Mouse (Mus musculus): ENCODE measurements around the gene Smok3c. TPM values are rescaled to one million over a fixed set of nuclear protein-coding genes. Genes with fewer than 3 reads are reported as not detected.
"Not testable (repeated sequence)": the region's sequence is repeated elsewhere in the genome, so short reads cannot be mapped to it uniquely, and the experiment has no call there.

Smok3c gene
- total RNA-seq, 2 experiments from 2014 or later: not detected

GRCm38 (mm10) chr5:138084507-138084906 lies 31.5 kb downstream of the Smok3c start:
- Histone ChIP-seq H3K27ac (peak overlapping the region; percentile 98; the same call in 1 of the 2 replicates), H3K4me3 (peak overlapping the region; percentile 82)
- DNase-seq (ENCODE audit: low spot score in 2 of 2): no peak
- no peak for TF ChIP-seq CTCF (conservative IDR thresholded peaks at IDR 0.05)

- Histone ChIP-seq H3K4me3 (peak within 1 kb of the TSS; percentile 82), H3K27ac (peak within 1 kb of the TSS; percentile 98)
- no peak for TF ChIP-seq CTCF (conservative IDR thresholded peaks at IDR 0.05)
- DNase-seq (ENCODE audit: low spot score in 2 of 2): peak; percentile 82 to 87
These were observed 32.0 kb downstream of the Smok3c start, which contains the start of gene Zkscan1 for GRCm38 (mm10) chr5:138084996-138085395. Zkscan1 (plus strand) TSS chr5:138085084.

GRCm38 (mm10) chr5:138085421-138085911 lies 32.5 kb downstream of the Smok3c start:
- no peak for TF ChIP-seq CTCF (conservative IDR thresholded peaks at IDR 0.05)
- Histone ChIP-seq H3K4me3 (peak overlapping the region; percentile 82), H3K27ac (peak overlapping the region; percentile 98)
- DNase-seq (ENCODE audit: low spot score in 2 of 2): peak in 1 of 2 experiments; percentile 16

- H3K4me3 ChIP-seq: no peak overlapping the region; the same call in 1 of the 2 replicates
- no peak for DNase-seq (ENCODE audit: low spot score in 2 of 2)
- no peak overlapping the region for H3K27ac ChIP-seq
- no peak for TF ChIP-seq CTCF (conservative IDR thresholded peaks at IDR 0.05)
These were observed 33.8 kb downstream of the Smok3c start for GRCm38 (mm10) chr5:138086842-138087241.

GRCm38 (mm10) chr5:138088366-138088765 lies 35.4 kb downstream of the Smok3c start:
- TF ChIP-seq CTCF (conservative IDR thresholded peaks at IDR 0.05): no peak
- no peak for DNase-seq (ENCODE audit: low spot score in 2 of 2)
- Histone ChIP-seq H3K27ac (no peak overlapping the region), H3K4me3 (no peak overlapping the region)

GRCm38 (mm10) chr5:138089108-138089551 lies 36.1 kb downstream of the Smok3c start:
- H3K4me3 ChIP-seq: no peak overlapping the region
- DNase-seq (ENCODE audit: low spot score in 2 of 2): no peak
- TF ChIP-seq CTCF (conservative IDR thresholded peaks at IDR 0.05): no peak

GRCm38 (mm10) chr5:138090271-138090670 lies 37.3 kb downstream of the Smok3c start:
- no peak for DNase-seq (ENCODE audit: low spot score in 2 of 2)
- Histone ChIP-seq H3K27ac (no peak overlapping the region), H3K4me3 (no peak overlapping the region)
- TF ChIP-seq CTCF (conservative IDR thresholded peaks at IDR 0.05): peak; percentile 70

More at GRCm38 (mm10) chr5:138089108-138089551, 36.1 kb downstream of the Smok3c start:
- H3K27ac ChIP-seq: no peak overlapping the region

GRCm38 (mm10) chr5:138090737-138091136 lies 37.7 kb downstream of the Smok3c start:
- H3K27ac ChIP-seq: no peak overlapping the region
- H3K4me3 ChIP-seq: no peak overlapping the region
- no peak for TF ChIP-seq CTCF (conservative IDR thresholded peaks at IDR 0.05)
- DNase-seq (ENCODE audit: low spot score in 2 of 2): no peak

- Histone ChIP-seq H3K4me3 (no peak overlapping the region), H3K27ac (no peak overlapping the region)
- TF ChIP-seq CTCF (conservative IDR thresholded peaks at IDR 0.05): no peak
- no peak for DNase-seq (ENCODE audit: low spot score in 2 of 2)
These were observed 39.8 kb downstream of the Smok3c start for GRCm38 (mm10) chr5:138092771-138093170.

GRCm38 (mm10) chr5:138094474-138094873 lies 41.5 kb downstream of the Smok3c start:
- TF ChIP-seq CTCF (conservative IDR thresholded peaks at IDR 0.05): no peak
- no peak overlapping the region for H3K4me3 ChIP-seq
- H3K27ac ChIP-seq: no peak overlapping the region
- no peak for DNase-seq (ENCODE audit: low spot score in 2 of 2)

- TF ChIP-seq CTCF (conservative IDR thresholded peaks at IDR 0.05): no peak
- DNase-seq (ENCODE audit: low spot score in 2 of 2): no peak
- no peak overlapping the region for H3K4me3 ChIP-seq
- H3K27ac ChIP-seq: no peak overlapping the region
These were observed 52.0 kb downstream of the Smok3c start for GRCm38 (mm10) chr5:138104976-138105375.

- TF ChIP-seq CTCF (conservative IDR thresholded peaks at IDR 0.05): no peak
- Histone ChIP-seq H3K27ac (no peak overlapping the region), H3K4me3 (no peak overlapping the region)
- DNase-seq (ENCODE audit: low spot score in 2 of 2): no peak
These were observed 54.1 kb downstream of the Smok3c start for GRCm38 (mm10) chr5:138107130-138107529.

GRCm38 (mm10) chr5:138109847-138110396 lies 56.9 kb downstream of the Smok3c start:
- H3K4me3 ChIP-seq; DNase-seq (ENCODE audit: low spot score in 2 of 2); H3K27ac ChIP-seq: not testable (repeated sequence)
- TF ChIP-seq CTCF (conservative IDR thresholded peaks at IDR 0.05): peak; percentile 50

Other genes starting within 250 kb of the Smok3c start
- gene Pilra, start 216.9 kb upstream of the Smok3c start, total RNA-seq (2021): 1 to 10 TPM in 1 of 2 experiments, under 1 TPM in 1; 0.54 to 1.1 TPM
- not detected for gene Pilrb1, start 195.1 kb upstream of the Smok3c start, total RNA-seq (2021)
- not detected for gene Pilrb2, start 181.4 kb upstream of the Smok3c start, total RNA-seq (2021)
- under 1 TPM; 0.22 to 0.23 TPM for gene Cyp3a13, start 131.6 kb upstream of the Smok3c start, total RNA-seq (2021)
- 10 to 100 TPM; 23.1 to 24.3 TPM for gene Gjc3, start 90.1 kb upstream of the Smok3c start, total RNA-seq (2021)
- not detected for gene Azgp1, start 71.7 kb upstream of the Smok3c start, total RNA-seq (2021)
- gene Smok3a, start 31.9 kb upstream of the Smok3c start, total RNA-seq (2021): not detected
- not detected for gene Smok3b, start 31.8 kb upstream of the Smok3c start, total RNA-seq (2021)
- gene Zkscan1, start 31.9 kb downstream of the Smok3c start, total RNA-seq (2021): 10 to 100 TPM; 39.7 to 42.3 TPM
- 10 to 100 TPM; 13.7 to 16.2 TPM for gene Zscan21, start 63.7 kb downstream of the Smok3c start, total RNA-seq (2021)
- 10 to 100 TPM; 13.4 to 14.6 TPM for gene Zfp113, start 102.5 kb downstream of the Smok3c start, total RNA-seq (2021)
- 100 to 1,000 TPM; 141 to 145 TPM for gene Cops6, start 107.9 kb downstream of the Smok3c start, total RNA-seq (2021)
- gene Ap4m1, start 118.8 kb downstream of the Smok3c start, total RNA-seq (2021): 10 to 100 TPM; 25.6 to 26.2 TPM
- gene Mcm7, start 119.2 kb downstream of the Smok3c start, total RNA-seq (2021): 10 to 100 TPM; 18.6 to 18.8 TPM
- 10 to 100 TPM; 42.0 to 42.2 TPM for gene Taf6, start 134.3 kb downstream of the Smok3c start, total RNA-seq (2021)
- 10 to 100 TPM; 13.4 to 16.5 TPM for gene Cnpy4, start 134.3 kb downstream of the Smok3c start, total RNA-seq (2021)
- gene Mblac1, start 141.1 kb downstream of the Smok3c start, total RNA-seq (2021): 1 to 10 TPM; 8.2 to 8.4 TPM
- not detected for gene Nxpe5, start 172.7 kb downstream of the Smok3c start, total RNA-seq (2021)
- 10 to 100 TPM; 60.0 to 60.9 TPM for gene Lamtor4, start 202.3 kb downstream of the Smok3c start, total RNA-seq (2021)
- gene BC037034, start 210.8 kb downstream of the Smok3c start, total RNA-seq (2021): 10 to 100 TPM; 68.1 to 77.0 TPM
- 1 to 10 TPM; 3.2 to 3.7 TPM for gene Gal3st4, start 219.6 kb downstream of the Smok3c start, total RNA-seq (2021)
- gene Gm43720, start 226.8 kb downstream of the Smok3c start, total RNA-seq (2021): under 1 TPM in 1 of 2 experiments, not detected in 1; 0.12 TPM
- gene Gpc2, start 226.8 kb downstream of the Smok3c start, total RNA-seq (2021): 1 to 10 TPM; 2.4 to 2.5 TPM
- gene Stag3, start 227.0 kb downstream of the Smok3c start, total RNA-seq (2021): under 1 TPM; 0.44 to 0.79 TPM